Mouse (Mus musculus) embryo, embryonic 11 days (tissue): ENCODE measurements around the gene Pitpnm3.

Experiments
- DNase-seq: peaks from one replicate; pipeline ENCODE4 v3.0.0-alpha.2; 2015

Pitpnm3 gene

DNA sequence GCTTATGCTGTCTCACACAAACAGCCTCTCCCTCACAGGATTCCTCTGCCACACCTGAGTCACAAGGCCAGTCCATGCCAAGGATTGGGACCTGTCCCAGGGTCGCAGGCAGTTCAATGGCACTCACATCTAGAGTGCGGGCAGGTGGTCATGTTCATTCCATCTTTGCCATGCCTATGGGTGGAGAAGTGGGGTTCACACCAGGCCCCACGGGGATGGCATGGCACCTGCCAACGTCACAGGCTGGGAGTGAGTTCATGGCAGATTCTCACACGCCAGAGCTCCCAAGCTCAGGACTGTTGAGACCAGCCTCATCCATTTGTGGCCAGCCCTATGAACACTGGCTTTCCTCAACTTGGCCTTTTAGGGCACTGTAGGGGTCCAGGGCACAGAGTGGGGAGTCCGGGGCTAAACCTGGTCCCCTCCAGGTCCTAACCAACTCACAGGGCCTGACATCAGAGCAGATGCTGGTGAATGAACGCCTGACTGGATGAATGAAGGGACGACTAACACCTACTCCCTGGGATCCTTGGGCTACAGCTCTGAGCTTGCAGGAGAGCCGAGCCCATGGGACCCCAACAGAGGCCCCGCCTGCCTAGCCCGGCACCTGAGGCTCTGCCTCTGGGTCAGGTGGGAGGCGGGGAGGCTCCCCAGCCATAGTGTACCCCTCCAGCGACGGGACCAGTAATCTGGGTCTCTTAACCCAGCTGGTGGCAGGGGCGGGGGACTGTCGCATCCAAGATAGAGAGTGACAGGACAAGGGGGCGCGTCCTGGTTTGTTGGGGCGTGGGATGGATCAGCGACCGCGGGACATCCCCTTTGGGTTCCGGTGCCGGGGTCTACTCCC, 819 bp downstream of the Pitpnm3 start:
- no peak for DNase-seq

GRCm38 (mm10) chr11:72133075-72133474, 2.5 kb downstream of the Pitpnm3 start:
- DNase-seq = no peak

- no peak for DNase-seq
These were observed 3.3 kb downstream of the Pitpnm3 start for GRCm38 (mm10) chr11:72132266-72132665.

DNA sequence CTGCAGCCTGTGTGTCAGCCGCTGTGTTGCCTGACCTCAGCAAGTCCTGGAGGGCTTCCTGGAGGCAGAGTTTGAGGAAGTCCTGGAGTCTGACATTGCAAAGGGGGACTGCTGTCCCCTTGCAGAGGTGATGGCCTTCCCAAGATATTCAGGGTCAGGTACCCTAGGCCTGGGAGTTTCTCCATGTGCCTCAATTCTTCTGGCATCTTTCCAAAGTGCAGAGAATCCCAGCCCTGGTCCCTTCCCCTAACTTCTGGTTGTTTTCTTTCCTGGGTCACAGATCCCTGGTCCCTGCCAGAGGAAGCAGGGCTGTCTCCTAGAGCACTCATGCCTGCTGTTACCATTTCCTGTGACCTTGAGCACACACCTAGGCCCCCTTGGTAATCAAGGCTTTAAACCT, 3.9 kb downstream of the Pitpnm3 start:
- DNase-seq = no peak

GRCm38 (mm10) chr11:72130905-72131304, 4.7 kb downstream of the Pitpnm3 start:
- DNase-seq = no peak

DNA sequence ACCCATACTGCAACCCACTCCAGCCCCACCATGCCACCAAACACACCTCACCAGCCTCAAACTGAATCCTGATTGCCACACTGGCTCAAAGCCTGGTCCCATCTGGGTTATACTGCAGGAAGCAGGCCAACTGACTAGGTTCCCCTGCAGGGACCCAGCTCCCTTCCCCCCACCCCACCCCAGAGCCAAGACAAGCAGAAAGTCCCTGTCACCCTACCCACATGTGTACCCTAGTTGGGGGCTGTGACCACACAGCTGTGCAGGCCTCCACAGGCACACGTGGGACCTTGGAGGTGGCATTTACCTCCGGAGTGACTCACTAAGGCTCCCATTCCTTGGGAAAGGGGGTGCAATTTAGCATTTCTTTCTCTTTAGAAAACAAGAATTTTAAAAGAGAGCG, 5.1 kb downstream of the Pitpnm3 start:
- DNase-seq = no peak

DNA sequence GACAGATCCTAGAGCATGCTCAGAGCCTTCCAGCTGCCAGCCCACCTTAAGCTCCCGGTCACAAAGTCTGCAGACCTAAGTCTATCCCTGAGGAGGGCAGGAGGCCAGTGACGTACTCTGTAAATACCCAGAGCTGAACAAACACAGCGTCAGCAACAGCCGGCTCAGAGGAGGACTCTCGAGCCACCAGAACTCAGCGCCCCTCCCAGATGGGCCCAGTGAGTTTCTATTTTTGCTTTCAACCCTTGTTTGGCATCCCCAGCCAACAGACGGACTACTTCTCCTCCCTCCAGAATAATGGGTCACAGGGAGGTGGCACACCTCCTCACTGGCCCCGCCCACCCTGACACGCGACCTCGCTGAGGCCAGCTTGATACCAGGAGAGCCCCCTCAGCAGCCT, 5.6 kb downstream of the Pitpnm3 start:
- no peak for DNase-seq

DNA sequence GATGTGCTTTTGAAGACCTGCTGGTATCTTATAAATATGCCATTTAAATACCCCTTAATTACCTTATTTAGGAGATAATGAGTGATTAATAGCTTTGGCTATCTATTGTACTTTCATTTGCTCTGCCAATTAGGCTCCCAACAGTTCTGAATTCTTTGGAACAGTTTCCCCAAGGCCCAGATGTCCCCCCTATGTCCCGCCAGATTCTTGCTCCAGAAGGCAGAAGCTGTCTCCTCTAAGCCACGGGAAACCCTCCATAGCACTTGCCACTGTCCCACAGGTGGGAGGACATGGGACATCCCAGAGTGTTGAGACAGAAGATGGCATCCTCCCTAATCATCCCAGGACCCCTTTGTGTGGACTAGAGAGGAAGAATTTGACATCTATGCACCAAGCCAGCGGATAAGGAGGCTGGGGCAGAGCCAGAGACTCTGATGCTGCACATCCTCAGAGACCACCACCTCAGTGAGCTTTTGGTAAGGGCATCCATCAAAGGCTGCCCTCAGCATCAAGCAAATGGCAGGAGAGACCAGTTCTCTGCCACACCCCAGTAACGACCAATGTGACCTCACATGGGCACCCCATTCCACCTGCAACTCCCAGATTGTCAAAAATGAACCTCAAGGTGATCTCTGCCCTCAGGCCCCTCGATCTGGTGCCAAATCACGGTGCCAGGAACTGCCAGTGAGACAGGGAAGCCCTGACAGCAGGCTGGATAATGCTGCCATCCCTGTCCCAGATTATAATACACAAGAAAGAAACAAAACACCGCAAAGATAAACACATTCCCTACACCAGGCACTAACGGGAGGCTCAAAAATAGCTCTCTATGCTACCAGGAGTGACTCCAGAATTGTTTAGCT, 6.3 kb downstream of the Pitpnm3 start:
- DNase-seq = no peak

DNA sequence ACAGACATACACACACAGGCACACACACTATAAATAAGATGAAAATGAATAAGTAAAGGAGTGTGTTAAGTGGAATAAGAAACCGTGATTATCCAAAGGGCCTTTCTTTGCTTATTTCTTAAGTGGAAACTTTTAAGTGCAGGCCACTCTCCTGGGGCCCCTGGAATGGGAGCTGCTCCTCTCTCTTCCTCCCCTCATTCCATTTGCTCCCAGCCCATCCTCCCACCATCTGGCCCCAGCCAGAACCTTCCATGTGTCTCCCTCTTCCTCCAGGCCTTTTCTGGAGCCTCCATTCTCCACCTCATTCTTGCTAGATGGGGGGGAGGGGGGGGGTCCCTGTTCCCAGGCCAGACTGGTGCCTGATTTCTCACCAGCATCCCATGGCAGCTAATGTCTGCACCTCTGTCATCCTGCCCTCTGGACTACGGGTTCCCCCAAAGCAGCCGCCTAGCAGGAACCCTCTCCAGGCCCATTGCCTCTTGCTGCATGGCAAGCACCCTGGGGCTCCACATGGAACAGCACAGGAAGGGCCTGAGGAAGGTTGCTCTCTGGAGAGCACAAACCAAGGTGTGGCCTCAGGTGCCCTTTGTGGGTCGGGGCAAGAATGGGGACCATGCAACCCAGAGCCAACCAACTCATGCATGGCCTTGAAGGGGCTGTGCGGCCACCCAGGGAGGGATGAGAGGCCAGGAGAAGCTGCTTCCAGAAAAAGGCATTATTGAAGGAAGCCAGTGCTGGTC, 8.0 kb downstream of the Pitpnm3 start:
- no peak for DNase-seq

DNA sequence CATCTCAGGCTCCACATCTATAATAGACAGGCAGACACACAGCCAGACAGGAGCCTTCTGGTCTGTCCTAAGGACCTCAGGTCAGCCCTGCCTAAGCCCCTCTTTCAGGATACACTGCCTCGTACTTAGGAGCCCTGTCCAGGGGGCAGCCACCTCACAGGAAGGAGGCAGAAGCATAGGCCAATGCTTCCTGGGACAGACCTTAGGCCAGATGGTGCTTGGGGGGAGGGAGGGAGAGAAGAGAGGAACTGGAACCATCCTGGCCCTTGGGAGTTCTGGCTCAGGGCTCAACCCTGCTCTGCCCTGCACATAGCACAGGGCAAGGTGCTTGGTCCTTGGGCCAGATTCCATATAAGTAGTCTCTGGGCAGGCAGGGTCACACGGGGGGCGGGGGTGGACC, 9.8 kb downstream of the Pitpnm3 start:
- DNase-seq = no peak

GRCm38 (mm10) chr11:72123531-72123930, 12.0 kb downstream of the Pitpnm3 start:
- no peak for DNase-seq

GRCm38 (mm10) chr11:72120354-72120753, 15.2 kb downstream of the Pitpnm3 start:
- DNase-seq = no peak

DNA sequence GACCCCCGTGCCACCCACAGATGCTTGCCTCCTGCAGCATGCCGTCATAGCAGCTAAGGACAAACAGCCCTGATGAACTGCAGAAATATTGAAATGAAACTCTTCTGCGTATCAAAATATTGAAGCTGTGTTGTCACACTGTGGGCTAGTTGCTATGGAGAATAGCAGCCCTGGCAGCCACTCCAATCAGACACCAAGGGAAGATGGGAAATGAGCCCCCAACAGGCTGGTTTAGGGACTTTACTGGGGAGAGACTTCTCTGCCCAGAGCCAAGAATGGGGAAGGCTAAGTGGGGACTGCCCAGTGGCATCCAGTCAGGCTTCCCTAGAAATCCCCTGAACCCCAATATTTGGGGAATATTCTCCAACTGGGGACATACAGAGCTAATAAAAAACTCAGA, 16.9 kb downstream of the Pitpnm3 start:
- DNase-seq = no peak

- peak; percentile 54 for DNase-seq
These were observed 22.3 kb downstream of the Pitpnm3 start for GRCm38 (mm10) chr11:72113296-72113695.

DNA sequence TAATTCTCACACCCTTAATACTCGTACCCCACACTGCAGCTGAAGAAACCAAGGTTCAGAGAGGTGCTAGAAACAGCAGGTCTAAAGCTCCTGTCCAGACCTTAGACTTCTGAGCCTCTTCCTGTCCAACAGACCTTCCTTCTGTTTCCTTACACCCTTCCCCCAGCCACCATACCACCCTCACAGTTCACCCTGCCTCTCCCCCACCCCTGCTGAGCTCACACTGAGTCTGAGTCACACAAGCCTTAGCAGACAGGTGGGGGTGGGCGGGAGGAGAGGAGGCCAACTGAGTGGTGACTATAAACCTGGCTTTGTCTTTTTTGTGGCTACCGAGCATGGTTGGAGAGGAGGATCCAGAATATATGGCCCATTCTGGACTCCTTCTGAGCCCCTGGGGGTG, 24.9 kb downstream of the Pitpnm3 start:
- no peak for DNase-seq

GRCm38 (mm10) chr11:72104223-72104622, 31.4 kb downstream of the Pitpnm3 start:
- no peak for DNase-seq

DNA sequence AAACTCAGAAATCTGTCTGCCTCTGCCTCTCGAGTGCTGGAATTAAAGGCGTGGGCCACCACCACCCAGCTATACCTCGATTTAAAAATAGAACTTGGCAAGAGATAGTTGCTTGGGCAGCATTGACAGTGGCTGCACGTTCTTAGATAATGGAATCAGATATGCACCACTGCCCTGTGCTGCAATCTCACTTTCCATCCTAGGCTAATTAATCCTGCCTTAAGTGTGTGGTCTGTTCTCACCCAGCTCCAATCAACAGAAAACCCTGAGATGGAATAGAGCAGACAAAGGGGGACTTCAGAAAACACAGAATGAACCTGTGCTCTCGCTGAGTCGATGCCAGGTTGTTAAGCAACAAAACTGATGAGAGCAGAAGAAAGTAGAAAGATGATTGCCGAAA, 32.0 kb downstream of the Pitpnm3 start:
- DNase-seq = no peak

GRCm38 (mm10) chr11:72100996-72101395, 34.6 kb downstream of the Pitpnm3 start:
- DNase-seq = no peak

DNA sequence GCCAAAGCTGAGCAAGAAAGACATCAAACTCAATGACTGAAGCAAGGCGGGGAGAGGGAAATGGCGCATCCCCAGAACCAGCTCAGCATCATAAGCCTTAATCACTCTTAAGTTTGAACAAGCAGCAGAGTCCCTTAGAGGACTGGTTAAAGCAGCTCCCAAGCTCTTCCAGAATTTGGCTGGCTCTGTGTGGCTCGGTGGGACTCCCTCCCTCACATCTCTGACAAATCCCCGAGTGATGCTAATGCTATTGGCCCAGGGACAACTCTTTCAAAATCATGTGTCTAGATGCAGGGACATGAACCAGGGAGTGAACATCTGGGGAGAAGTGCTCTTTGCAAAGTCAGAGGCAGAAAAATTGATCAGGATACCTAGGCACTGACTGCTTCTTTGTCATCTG, 36.4 kb downstream of the Pitpnm3 start:
- no peak for DNase-seq

DNA sequence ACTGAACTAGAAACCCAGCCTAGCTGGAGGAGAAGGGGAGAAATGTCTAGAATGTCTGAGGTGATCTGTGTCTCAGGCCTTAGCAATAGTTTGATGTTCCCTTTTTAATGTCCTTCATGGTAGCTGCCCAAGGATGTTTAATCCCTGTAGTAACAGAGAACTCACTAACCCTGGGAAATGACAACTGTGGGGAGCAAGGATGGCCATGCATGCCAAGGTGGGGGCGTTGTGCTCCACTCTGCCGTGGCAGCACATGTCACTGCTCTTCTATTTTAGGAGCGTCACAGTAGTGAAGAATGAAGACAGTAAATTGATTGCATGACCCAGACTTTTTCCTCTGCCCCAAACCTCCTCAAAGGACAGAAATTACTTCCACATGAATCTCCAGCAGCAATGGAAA, 37.6 kb downstream of the Pitpnm3 start:
- DNase-seq = no peak

DNA sequence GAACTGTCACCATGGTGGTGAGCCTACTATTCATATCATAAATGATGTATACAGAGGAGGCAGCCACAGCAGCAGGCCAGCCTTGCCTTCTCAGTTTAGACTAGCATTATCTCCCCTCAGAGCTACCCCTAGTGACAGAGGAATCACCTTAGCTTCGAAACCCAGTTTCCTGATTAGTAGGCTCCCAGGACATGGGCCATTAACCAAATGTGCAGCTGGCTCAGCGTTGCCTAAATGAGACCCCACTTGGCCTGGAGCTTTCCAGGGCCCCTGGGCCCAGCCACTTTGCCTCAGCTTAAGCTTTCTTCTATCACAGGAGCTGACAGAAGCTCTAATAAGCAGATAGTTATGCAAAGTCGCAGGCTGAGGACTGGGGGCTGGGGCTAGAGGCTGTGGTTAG, 39.6 kb downstream of the Pitpnm3 start:
- peak; percentile 12 for DNase-seq

- DNase-seq = no peak
These were observed 41.1 kb downstream of the Pitpnm3 start for GRCm38 (mm10) chr11:72094442-72094841.

DNA sequence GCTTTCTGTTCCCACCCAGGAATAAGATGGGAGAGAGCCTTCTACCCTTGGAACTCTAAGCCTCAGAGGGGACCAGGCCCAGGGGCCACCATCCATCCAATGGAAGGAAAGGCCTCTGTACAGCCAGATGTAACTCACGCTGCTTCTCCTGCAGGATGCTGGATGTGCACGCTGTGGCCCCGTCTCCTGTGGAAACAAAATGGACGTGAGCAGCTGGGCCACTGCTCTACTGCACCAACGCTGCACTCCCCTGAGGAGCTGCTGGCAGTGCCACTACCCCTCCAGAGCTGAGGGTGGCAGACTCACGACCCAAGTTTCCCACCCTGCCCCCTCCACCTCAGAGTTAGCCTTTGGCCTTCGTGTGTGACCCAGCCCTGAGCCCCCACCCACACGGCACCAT, 43.2 kb downstream of the Pitpnm3 start:
- DNase-seq = no peak
